Mouse (Mus musculus): Measurements from ENCODE around the gene Slc39a7.
A peak's percentile ranks its signal among the peaks of the same experiment; 100 is the strongest.
"Not testable (repeated sequence)": the region's sequence is repeated elsewhere in the genome, so short reads cannot be mapped to it uniquely, and the experiment has no call there.

Gene Slc39a7

DNA sequence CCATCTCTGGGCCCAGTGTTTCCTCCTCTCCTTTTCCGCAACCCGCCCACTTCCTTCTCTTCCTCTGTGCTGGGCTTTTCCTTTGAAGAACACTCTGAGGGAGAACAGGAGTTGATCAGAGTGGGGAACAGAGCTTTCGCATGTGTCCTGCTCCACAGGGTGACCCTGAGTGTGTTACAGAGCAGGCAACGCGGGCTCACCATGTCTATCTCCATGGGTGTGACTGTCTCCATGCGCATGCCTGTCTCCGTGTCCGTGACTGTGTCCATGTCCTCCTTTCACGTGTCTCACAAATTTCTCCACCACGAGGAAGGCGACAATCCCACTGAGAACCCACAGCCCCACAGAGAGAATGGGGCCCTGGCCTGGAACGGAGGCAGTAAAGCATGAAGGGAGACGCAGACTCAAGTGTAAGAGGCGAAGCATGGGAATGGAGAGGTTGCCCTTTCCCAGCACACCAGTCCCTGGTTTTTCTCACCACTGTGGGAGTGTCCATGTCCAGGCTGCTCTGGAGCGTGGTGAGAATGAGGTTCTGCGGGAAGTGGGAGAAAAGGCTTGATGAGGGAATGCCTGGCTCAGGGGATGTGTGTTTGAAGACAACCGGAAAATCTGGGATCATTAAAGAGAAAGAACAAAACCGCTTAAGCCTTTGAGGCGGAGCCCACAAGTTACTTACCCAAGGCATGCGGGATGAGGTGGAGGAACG lies 1.4 kb downstream of the Slc39a7 start:
- peak; percentile 93 for DNase-seq

DNA sequence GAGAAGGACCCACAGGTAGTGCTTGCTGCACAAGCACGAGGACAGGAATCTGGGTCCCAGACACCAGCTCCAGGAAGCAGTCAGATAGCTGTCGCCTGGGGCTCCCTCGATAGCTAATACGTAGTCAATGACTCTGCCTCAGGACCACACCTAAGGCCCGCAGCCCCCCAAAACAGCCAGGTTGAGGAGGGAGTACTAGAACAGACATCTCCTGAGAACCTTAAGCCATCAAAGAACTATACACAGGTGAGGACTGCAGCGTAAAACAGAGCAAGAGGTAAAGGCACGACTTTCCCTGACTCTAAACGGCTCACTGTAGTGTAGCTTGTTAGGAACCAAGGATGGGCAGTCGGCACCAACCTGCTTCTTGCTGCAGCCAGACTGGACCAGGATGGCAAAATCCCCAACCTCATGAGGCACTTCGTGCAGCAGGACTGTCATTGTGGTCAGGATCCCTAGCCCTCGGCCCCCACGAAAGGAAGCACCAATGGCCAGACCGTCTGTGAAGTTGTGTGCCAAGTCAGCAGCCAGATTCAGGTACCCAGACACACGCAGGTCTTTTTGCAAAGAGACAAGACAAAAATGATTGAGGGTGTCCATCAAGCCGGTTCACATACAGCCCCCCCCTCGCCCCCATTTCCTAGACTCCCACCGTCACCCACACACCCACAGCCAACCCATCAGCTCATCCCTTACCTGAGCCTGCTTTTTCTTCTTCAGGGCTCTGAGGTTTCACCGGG lies 2.2 kb downstream of the Slc39a7 start:
- peak; percentile 93 for DNase-seq

DNA sequence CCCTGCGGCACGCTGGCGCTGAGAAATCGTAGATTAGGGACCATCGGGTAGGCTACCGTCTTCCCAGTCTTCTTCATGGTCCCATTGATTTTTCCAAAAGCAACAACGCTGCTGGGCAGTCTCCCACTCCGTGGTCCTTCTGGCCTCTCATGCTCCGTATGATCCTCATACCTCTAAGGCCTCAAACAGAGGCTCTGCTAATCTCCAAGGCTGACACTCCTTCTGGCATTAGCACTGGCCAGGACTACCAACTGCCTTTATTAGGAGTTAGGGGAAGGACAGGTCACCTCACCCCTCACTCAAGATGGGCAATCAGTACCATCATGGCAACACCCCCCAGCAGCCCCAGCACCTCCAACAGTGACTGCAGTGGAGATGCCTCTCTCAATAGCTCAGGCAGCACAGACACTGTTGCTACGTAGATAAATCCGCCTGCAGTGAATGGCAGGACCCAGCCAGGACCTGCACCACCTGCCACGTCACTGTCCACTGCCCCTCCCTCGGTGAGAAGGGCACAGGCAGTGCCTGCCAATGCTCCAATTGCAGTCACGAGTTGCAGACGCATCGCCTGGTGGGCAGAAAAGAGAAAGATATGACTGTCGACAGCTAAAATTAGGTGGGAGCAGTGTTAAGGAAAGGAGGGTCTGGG lies 2.9 kb downstream of the Slc39a7 start:
- DNase-seq, result peak; percentile 95

DNA sequence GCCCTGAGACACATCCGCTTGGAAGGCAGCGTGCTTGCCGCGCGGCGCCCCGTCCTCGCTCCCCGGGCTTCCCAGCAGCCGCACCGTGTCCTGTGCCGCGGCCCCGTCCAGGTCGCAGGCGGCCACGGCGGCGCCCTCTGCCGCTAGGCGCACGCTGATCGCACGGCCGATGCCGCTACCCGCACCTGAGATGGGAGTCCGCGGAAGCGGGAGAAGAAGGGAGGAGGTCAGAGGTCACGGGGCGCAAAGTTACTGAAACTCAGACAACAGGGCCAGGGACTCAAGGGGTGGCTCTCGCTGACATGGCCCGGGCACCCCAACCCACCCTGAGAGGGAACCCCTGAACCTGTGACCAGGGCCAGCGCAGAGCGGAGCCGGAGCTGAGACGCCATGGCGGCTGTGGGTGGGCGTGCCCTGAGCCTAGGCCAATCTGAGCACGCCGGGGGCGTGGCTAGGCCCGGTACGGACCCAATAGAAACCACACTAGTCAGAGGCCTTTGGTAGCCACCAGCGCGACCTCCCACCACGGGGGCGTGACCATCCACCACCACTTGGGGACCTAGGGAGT lies 3.7 kb downstream of the Slc39a7 start, which contains the start of gene H2-Ke6:
TSS of gene H2-Ke6 (minus strand) at position 405 of the 568 bp plus-strand sequence.
- DNase-seq, result peak; percentile 99

DNA sequence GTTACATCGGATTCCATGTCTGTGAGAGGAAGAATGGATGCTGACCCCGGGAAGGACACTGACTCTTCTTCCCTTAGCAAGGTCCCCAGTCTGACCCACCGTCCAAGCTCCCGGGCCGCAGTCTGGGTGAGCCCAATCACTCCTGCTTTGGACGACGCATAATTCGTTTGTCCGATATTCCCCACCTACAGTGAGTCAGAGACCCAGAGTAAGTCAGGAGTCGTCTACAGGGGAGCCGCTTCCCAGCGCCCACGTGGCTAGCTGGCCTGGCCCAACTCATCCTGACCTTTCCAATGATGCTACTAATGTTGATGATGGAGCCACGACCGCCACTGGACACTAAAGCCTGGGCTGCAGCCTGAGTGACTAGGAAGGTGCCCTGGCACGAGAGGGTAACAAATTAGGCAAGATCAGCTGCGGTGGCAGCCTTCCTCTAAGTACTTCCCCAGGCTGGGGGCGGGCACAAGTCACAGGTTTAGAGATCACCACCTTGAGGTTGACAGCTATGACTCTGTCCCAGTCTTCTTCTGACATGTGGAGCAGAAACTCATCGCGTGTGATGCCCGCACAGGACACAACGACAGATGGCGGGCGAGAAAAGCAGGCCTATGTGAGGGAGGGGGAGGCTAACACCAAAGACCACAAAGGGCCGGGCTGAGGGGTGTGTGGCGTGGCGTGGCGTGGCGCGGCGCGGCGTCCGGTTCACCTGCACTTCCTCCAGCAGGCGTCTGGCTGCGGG lies 4.4 kb downstream of the Slc39a7 start:
- DNase-seq, result peak; percentile 94

DNA sequence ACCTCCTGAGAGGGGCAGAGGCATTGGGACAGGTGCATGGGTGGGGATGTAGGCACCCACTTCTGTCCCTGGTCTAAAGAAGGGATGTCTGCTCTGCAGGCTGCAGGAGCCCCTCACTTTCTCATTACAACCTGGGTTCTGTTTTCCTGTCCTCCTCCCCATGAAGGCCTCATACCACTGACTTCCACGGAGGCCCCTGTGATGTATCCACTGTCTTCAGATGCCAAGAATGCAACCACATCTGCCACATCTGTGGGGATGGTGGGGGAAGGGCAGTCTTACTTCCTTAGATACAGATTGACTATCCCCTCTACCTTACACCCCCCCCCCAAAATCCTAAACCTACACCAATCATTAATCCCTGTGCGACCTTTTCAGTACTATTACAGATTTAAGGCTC lies 5.3 kb downstream of the Slc39a7 start:
- peak; percentile 87 for DNase-seq

DNA sequence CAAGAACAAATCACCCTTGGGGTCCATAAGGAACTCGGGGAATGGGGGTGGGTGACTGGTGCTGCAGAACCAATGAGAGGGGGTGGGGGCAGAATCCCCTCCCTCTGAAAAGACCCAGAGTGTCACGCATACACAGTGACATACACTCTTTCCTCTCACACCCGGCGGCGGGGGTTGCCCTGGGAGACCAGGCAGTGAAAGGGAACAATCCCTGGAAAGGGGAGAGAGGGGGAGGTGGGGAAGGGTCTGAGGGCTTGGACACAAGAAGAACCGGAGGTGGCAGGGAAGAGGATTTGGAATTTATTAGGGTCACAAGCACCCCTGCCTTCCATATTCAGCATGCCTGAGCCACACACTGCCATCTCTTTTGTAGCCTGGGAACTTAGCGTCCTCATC lies 5.7 kb downstream of the Slc39a7 start:
- peak; percentile 94 for DNase-seq

DNA sequence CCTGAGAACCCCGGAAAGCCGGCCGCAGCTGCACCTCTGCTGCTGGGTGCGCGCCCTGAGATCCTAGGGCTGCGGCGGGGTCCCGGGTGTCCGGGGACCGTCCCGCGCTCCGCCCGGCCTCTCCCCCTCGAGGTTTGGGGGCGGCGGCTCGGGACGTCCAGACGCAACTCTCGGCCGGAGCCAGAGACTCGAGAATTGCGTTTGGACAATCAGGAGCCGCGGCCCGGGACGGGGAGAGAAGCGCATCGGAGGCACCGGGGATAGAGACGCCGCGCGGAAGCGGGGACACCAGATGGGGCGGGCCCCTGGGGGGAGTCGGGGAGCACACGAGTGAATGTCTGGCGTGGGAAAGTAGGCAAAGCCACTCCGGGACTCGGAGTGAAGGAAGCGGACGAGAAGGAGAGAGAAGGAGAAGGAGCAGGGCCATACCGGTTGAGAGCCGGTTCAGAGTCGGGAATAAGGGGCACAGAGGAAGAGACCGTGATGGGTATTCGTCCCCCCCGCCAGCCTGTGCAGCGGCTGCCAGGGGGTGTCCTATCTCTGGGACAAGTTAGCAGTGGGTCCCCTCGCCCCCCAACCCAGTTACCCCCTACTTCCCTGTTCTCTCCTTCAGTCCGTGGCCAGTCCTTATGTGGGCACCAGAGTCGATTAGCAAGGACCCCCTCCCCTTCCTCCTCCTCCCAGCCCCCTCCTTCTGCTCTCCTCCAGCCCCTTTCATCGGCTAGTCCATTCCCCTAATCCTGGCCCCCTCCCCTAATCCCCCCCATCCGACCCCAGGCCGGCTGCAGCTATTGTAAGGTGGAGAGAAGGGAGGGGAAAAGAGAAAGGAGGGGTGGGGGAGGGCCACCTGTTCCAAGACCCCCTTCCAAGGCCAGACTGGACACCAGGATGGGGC lies 6.4 kb downstream of the Slc39a7 start:
- DNase-seq, result peak; percentile 92

DNA sequence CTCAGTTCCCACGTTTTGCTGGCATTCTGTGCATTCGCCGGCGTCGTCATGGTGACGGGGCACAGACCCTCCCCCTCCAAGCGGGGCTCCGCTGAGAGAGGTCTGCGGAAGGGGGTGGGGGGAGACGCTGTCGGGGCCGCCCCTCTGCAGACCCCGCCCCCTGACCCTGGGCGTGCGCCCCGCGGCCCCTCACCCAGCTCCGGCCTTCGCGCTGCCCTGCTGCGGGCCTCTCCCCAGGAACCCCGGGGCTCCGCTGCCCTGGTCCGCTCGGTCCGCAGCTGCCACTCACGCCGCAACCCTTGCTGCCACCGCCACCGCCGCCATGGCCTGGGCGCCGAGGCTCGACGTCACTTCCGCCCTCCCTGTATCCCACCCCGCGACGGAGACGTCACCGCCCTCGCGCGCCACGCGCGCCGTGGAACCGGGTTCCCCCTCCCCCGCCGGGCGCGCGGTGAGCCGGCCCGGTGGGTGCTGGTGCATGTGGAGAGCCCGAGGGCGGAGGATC lies 7.1 kb downstream of the Slc39a7 start, which contains the start of gene Ring1:
TSS of gene Ring1 (minus strand) at position 364 of the 505 bp plus-strand sequence.
- peak; percentile 99 for DNase-seq

DNA sequence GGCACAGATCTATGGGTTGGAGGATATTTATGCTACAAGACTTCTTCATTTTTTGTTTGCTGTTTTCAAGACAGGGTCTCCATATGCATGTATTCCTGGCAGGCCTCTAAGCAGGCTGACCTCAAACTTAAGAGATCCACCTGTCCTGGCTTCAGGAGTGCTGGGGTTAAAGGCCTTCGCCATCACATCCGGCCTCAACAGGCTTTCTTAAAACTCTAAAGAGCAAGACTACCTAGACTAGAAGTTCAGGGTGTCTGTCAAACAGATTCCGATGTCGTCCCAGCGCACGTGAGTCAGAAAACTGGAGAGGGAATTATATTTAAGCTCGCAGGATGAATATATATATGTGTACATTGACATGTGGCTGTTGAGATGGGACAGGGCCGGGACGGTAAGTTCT lies 7.8 kb downstream of the Slc39a7 start:
- peak; percentile 84 for DNase-seq

DNA sequence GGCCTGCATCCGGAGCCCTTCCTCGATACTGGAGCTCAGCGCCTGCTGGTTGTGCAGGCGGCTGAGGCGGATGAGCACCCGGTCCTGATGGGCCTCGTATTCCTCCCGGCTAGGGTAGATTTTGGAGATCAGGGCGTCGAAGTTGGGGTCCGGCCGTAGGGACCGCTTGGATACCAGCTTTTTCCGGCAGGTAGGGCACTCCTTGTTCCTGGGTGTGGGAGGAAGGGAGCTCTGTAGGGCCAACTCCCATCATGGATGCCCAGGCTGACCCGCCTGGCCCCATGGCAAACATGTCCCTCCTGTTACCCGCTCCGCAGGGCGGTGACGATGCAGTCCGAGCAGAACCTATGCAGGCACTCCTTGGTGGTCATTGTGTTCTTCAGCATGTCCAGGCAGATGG lies 8.5 kb downstream of the Slc39a7 start:
- peak; percentile 95 for DNase-seq

DNA sequence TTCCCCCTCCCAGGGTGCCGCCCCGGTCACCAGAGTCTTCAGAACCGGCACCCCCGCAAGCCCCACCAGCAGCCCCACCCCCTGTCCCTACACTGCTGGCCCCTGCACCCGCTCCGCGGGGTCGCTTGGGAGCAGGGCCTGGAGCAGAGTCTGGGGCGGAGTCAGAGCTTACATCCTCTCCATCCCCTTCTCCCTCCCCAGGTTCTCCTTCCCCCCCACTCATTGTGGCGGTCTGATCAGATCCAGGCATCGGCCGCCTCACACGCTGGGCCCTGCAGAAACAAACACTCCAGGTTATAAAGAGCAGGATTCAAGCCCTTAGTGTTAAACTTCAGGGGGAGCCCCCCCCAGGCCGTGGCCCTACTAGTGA lies 9.1 kb downstream of the Slc39a7 start:
- peak; percentile 90 for DNase-seq

DNA sequence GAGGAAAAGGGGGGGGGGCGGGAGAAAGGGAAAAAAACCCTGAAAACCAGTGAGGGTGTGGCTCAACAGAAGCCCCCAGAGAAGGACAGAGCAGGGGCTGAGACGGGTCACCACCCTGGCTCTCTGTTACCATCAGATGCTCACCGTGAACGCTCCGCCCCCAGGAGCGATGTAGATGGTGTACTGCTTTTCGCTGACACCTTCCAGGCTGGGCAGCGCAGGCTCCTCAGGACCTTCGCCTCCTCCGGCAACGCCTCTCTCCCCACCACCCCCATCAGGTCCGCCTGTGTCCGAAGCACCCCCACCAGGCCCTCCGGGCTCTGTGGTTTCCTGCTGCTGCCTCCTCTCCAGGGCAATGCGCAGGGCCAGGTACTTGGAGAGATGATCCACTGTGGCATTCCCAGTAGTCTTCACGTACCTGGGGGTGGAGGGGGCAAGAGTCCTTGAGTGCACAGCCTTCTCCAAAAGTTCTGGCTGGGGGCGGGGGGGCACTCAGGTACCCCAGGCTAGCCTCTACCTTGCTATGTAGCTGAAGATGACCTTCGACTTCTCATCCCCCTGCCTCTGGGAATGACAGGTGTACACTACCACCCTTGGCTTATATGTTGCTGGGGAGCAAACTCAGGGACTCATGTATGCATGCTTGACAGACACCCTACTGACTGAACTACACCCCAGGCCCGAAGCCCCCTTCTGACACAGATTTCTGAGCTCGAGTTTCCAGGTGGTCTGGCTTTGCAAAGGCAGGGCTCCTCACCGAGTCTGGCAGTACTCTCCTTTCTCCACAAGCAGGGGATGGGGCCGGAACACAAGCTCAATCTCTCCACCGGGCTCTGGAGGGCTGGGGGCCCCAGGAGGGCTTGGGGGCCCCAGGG lies 9.7 kb downstream of the Slc39a7 start:
- peak; percentile 91 for DNase-seq

DNA sequence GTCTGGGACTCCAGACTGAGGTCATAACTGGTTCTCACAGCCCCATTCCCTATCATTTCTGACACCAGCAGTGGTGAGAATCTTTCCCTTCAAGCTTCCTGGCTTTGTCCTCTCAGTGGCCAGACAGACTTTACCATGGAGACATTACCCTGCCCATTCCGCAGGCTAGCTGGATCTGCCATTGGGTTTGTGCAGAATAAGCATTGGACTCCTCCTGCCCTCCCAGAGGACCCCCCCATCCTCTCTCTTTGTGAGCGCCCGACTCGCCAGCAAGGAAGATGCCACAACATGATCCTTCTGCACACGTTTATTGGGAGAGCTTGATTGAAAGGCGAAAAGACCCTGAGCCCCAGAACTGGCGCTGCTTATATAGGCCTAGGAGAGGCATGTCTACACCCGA lies 18.0 kb downstream of the Slc39a7 start:
- DNase-seq, result peak; percentile 77

DNA sequence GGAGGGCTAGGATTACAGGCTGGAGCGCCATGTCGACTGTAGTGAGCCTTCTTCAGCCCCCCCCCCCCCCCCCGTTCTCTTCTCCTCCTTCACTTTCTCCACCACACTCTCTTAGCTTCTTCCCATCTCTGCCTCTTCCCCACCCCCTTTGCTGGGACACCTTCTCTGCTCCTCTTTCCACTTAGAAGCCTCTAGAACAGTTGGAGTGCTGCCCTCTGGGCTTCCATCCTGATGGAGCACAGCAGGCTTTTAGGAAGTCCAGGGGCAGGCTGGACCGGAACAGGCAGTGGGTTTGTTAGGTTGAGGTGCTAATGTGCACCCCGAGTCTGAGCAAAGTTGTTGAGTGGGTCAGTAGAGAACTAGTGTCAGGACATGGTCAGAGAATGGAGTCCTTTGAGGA lies 21.3 kb downstream of the Slc39a7 start:
- peak; percentile 61 for DNase-seq

DNA sequence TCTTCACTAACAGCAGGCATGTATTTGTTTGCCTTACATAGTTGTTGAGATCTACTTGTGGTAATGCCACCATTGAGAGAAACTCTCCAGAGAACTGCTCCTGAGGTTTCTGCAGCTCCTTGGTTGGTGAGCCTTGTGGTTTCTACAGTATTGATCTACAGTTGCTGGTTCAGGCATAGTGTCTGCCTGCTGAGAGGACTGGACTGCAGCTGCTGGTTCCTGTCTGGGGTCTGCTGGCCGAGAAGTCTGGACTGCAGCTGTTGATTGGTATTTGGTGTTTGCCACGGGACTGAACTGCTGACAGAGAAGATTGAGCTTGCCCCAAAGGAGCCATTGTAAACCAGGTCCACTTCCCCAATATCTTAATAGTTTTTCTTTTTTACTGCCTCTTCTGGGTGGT lies 24.9 kb downstream of the Slc39a7 start:
- no peak for DNase-seq

DNA sequence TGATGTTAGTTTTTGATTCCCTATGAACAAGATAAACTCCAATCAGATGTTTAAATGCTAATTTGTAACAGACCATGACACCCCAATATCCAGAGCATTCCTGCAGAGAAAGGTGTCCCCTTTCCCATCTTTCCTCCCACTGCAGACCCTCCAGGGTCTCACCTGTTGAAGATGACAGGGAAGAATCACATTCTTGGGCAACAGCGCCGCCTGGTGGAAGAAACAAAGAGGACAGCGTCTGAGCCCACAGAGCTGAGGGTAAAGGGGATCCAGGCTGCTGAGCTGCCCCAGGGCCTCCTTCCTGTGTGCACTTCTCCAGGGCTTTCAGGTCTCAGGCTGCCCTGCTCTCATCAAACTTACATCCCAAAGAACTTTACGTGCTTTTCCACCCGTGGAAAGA lies 28.1 kb downstream of the Slc39a7 start:
- no peak for DNase-seq

DNA sequence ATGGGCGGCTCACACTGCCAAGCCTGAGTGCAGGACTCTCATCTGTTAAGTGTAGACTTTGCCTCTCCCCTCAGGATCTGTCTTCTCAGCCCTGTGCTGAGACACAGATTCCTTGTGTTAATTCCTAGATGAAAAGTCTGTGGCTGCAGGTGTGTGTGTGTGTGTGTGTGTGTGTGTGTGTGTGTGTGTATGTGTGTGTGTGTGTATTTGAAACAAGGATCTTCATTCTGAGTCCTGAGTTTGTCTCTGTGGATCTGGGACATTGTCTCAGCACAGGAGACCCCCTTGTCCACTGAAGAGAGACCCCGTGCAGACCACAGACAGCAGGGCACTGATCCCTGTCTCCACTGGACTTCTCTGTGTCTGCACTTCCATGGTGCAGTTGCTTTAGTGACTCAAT lies 30.7 kb downstream of the Slc39a7 start:
- DNase-seq, result not testable (repeated sequence)

DNA sequence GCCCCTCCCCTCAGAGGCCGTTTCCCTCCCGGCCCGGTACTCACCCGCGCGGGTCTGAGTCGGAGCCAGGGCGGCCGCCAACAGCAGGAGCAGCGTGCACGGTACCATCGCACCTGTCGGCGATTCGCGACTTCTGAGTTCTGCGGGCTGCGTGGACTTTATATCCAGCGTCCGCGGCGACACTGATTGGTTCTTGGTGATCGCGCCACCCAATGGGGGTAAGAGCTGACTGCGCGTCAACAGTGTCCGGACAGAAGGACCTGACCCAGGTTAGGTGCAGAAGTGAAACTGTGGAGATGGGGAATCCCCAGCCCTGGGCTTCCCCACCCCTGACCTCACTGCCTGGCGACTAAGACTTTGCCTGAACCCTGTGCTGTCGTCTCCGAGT lies 31.3 kb downstream of the Slc39a7 start, which contains the start of gene H2-K1:
TSS of gene H2-K1 (minus strand) at position 198 of the 388 bp plus-strand sequence.
- DNase-seq, result peak; percentile 100
